Mouse (Mus musculus): ENCODE data around the gene Adh5. TPM values are rescaled to one million over a fixed set of nuclear protein-coding genes. Genes with fewer than 3 reads are reported as not detected.

The Adh5 gene
- total RNA-seq (2022), result 100 to 1,000 TPM; 170 to 219 (median 196) TPM

DNA sequence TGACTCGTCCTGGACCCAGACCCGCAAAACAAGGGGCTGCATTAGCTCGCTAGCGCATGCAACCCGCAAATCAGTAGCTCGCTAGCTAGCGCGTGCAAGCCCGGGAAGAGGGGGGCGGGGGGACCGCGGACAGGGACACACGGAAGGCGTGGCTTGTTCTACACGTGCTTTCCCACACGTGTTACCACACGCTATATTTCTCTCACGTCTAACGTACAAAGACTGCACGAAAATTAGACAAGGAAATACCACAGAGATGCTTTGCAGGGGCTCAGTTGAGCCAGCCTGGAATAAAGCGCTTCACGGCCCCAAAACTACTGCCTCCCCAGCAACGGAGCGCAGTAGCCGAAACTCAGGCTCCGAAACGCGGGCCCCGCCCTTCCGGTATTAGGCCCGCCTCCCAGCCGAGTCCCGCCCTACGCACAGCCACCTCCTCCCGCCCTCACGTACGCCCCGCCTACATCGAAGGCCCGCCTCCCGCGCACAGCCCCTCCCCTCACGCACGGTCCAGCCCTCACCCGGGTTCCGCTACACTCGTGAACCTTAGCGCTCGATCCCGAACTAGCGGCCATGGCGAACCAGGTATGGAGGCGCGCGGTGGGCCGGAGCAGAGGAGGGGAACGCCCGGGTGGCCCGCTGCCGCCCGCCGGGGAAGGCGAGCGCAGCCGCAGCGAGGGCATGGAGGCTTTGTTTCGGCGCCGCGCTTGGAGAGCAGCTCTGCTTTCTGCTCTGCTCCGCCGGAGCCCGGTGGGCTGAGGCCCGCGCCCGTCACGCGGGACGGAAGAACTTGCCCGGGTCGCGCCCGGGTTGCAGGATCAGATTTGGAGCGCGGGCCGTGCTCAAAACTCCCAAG, at the start of gene Adh5:
Gene Adh5, plus strand, starts transcription at position 482 of the 853 bp plus-strand sequence.
- DNase-seq, result peak; percentile 88

DNA sequence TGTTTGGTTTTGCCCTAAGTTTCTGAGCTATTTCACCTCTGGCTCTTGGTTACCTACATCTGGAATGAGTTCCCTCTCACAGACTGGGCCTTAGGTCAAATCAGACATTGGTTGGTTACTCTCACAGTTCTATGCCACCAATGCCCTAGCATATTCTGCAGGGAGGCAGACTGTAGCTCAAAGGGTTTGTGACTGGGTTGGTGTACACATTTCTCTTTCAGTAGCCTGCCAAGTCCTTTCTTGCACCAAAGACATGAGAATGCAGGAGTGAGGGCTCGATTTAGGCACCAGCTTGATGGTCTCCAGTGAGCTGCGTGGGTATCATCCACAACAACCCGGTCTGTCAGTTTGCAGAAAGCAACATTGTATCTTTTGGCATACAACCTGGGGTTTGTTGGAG, 38.0 kb upstream of the Adh5 start:
- DNase-seq, result no peak

DNA sequence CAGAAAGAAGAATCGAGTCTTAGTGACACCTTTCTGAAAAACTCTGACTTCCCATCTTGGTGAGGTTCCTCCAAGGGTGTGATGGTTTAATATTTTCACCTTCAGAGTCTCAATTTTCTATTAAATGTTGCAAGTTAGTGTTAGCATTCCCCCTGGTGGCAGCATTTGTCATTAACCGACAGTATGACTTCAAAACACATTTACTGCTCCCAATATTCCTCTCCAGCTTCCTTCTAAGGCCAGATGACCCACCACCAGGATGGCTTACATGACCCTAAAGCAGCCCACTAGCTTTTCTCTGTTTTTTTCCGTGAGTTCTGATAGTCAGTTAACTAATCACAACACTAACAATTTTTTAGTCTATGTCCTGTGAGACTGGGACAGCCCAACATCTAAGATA, 37.6 kb upstream of the Adh5 start:
- DNase-seq, result peak; percentile 16

- no peak for DNase-seq
Measured at GRCm38 (mm10) chr3:138405840-138406239, 37.1 kb upstream of the Adh5 start.

DNA sequence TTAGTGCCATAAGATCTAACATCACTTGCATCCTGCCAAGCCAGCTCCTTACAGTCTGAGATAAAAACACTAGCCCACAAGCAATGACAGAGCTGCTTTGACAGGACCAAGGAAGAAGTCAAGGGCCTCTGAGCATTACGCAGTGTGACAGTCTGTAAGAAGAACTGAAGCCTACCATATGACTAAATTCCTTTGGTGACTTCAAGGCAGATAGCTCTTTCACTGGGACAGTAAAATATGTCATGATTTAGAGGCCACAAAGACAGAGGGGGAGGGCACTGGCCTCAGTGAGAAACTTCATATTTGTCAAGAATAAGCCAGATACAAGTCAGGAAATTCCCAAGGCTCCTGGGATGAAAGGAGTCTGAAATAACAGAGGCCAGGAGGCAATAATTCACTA, 35.0 kb upstream of the Adh5 start:
- peak; percentile 63 for DNase-seq

GRCm38 (mm10) chr3:138409585-138409984, 33.3 kb upstream of the Adh5 start:
- no peak for DNase-seq

- DNase-seq, result no peak
Measured at GRCm38 (mm10) chr3:138410211-138410610, 32.7 kb upstream of the Adh5 start.

- DNase-seq, result no peak
Measured at GRCm38 (mm10) chr3:138415121-138415690, 27.7 kb upstream of the Adh5 start, which contains the start of gene Adh4. Gene Adh4 (plus strand): TSS chr3:138415466.

- DNase-seq, result no peak
Measured at GRCm38 (mm10) chr3:138419369-138419768, 23.5 kb upstream of the Adh5 start.

DNA sequence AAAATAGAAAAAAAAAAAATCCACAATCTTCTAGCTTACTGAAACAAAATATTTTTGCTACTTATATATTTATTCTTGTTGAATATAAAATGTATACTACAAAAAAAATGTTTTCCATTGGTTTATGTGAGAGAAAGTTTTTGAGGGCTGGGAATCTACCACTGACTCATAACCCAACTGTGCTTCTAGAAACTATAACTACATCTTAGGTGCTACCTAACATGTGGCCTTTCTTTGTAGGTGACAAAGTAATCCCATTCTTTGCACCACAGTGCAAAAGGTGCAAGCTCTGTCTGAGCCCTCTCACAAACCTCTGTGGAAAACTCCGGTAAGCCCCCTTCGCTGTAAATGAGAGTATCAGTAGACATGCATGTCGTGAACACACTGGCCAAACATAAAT, 22.5 kb upstream of the Adh5 start:
- DNase-seq, result no peak

GRCm38 (mm10) chr3:138423664-138424063, 19.2 kb upstream of the Adh5 start:
- no peak for DNase-seq

DNA sequence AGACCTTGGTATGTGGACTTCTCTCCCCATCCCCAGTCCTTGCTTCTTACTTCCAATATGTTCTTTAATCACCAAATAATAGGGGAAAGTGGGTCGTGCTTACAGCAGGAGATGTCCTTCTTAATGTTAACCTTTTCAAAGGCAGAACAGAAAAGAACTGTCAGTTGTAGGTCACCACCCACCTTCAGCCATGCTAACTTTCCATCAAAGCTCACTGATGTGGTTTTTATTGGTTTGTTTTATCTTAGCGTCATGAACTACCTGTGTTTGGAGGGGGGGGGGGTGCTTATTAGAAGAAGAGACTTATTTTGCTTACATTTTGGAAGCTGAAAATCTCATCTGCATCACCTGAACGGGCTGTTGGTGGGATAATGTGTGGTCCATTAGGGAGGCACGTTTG, 18.6 kb upstream of the Adh5 start:
- no peak for DNase-seq

- no peak for DNase-seq
Measured at GRCm38 (mm10) chr3:138430360-138430976, 12.4 kb upstream of the Adh5 start.

DNA sequence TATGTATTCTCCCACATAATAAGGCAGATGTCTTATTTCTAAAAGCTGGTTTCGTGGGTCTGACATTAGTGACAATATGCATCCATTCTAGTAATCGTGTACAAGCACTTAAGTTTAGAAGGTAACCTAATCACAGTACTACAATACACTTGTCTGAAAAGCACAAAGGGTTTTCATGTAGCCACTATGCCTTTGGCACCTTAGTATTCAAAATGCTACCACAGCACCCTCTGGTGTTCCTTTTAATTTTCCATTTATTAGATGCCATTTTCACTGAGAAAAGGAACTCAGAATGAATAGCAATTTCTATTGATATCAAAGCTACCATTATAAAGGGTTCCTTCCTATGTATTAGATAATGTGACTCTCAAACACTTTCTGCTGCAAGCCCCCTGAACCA, 11.1 kb upstream of the Adh5 start:
- no peak for DNase-seq

- no peak for DNase-seq
Measured at GRCm38 (mm10) chr3:138438716-138439115, 4.2 kb upstream of the Adh5 start.

DNA sequence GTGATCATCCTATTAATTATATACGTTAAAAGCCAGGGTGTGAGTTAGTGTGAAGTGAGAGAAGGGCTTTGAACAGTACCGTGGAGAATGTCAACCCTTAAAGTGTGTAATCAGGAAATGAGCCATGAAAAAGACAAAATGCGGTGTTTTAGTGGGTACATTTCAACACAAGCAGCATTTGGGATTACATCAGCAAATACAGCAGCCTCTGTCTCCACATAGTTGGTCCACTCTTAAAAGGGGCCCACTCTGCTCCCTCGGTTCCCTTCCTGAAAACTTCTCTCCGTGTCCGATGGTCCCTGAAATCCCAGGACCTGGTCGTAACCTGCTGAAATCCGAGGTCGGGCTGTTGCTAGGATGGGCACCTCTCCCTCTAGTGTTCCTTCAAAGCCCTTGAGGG, 690 bp upstream of the Adh5 start:
- DNase-seq, result no peak

- no peak for DNase-seq
Measured at GRCm38 (mm10) chr3:138443465-138443771, 525 bp downstream of the Adh5 start.

DNA sequence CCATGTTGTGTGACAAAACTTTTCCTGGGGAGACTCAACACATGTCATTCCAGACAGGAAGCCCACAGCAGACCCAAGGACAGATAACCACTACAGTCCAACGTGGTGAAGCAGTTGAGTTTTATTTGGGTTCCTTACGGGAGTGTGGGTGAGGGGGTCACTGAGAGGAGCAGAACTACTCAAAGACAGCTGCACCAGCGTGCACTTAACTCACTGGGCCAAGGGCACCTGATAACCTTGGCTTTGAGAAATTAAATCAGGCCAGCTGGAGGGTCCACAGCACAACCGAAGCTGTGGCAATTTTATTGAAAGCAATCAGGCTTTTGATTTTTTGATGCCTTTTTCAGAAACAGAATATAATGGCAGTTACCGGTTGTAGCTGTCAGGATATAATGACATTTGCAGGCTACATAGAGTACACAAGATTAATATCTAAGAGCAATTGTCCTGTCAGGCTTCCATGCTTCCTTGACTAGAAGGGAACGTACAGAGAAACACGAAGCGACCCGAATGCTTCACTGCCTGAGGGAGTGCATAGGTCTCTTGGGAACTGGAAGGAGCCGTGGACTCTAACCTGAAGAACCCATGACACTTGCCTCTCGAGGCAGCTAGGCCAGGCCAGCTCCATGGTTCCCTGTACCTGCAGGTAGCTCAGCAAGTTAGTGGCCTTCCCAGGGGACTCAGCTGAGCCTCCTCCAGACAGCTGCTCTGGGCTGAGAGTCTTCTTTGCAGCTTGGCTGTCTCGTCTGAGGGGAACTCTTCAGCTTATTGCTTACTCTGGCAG, 5.4 kb downstream of the Adh5 start:
- no peak for DNase-seq

DNA sequence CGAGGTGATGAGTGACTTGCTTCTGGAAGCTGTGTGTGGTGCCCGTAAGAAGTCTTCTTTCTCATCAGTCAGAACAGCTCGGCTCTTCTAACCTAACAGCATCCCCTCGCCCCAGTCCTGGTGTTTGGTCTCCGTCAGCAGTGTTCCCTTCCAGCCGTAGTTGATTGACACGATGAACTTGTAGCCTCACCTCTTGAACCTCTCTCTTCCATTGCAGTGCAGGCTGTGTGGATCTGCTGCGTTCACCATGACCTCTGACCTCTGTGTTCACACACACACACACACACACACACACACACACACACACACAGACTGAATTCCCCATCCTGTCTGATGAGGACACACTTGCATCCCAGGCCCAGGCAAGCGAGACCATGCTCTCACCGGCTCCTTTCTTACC, 9.3 kb downstream of the Adh5 start:
- no peak for DNase-seq

GRCm38 (mm10) chr3:138454234-138454633, 11.3 kb downstream of the Adh5 start:
- no peak for DNase-seq

GRCm38 (mm10) chr3:138454711-138455435, 12.0 kb downstream of the Adh5 start:
- DNase-seq, result no peak

DNA sequence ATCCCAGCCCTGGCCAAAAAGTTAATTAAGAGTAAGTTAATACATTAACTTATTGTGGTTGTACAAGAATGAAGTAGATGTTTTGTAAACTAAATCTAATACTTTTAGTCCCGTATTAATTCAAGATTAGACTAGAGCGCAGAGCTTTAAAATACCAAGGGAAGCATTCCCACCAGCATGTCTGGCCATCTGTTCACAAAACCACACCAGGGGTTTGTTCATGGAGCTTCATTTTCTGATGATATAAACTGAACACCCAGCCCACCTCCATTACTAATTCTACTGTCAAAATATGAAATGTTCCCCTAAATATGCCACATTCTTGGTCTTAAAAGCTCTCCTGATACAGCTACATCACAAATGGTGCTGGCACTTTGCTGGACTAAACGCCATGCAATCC, 15.5 kb downstream of the Adh5 start:
- DNase-seq, result no peak
